Mouse (Mus musculus) limb, embryonic 15.5 days (tissue): ENCODE results near the gene Ffar2. TPM values are rescaled to one million over a fixed set of nuclear protein-coding genes. Genes with fewer than 3 reads are reported as not detected.
"Not testable (repeated sequence)": the region's sequence is repeated elsewhere in the genome, so short reads cannot be mapped to it uniquely, and the experiment has no call there.

Experiments used
- ATAC-seq: fragments of 200-750 bp; cut with Nextera tagmentation; 2 replicates; pipeline ENCODE4 v1.8.0; 2017; ENCODE audit warnings: low read depth, moderate TSS enrichment; ENCODE audit not compliant: insufficient number of reproducible peaks, low FRiP score, low TSS enrichment
- H3K27ac ChIP-seq: fragments of 300-500 bp; sonication (generic); 2 replicates; pipeline ENCODE4 v1.5.1; 2015; ENCODE audit warnings: moderate library complexity, mild to moderate bottlenecking, inconsistent platforms
- H3K27me3 ChIP-seq: fragments of 300-500 bp; sonication (generic); 2 replicates; pipeline ENCODE4 v1.6.1; 2015; ENCODE audit warnings: inconsistent platforms
- H3K36me3 ChIP-seq: fragments of 300-500 bp; sonication (generic); 2 replicates; pipeline ENCODE4 v1.6.1; 2015; ENCODE audit warnings: inconsistent platforms
- H3K4me1 ChIP-seq: fragments of 300-500 bp; sonication (generic); 2 replicates; pipeline ENCODE4 v1.6.1; 2015; ENCODE audit warnings: inconsistent platforms
- H3K4me2 ChIP-seq: fragments of 300-500 bp; sonication (generic); 2 replicates; pipeline ENCODE4 v1.6.1; 2015; ENCODE audit warnings: mild to moderate bottlenecking, inconsistent platforms
- H3K4me3 ChIP-seq: fragments of 300-500 bp; sonication (generic); 2 replicates; pipeline ENCODE4 v1.5.1; 2015; ENCODE audit warnings: mild to moderate bottlenecking, inconsistent platforms
- H3K9ac ChIP-seq: fragments of 300-500 bp; sonication (generic); 2 replicates; pipeline ENCODE4 v1.6.1; 2015; ENCODE audit warnings: inconsistent platforms
- H3K9me3 ChIP-seq: fragments of 300-500 bp; sonication (generic); 2 replicates; pipeline ENCODE4 v1.6.1; 2016; ENCODE audit warnings: inconsistent platforms
- WGBS: fragments of 180-500 bp; shearing (Covaris S2); methylation state at CpG from one replicate; pipeline ENCODE4 v1.1.7; 2015; 5-methylcytosine and 5-hydroxymethylcytosine counted together
- polyA plus RNA-seq: library from polyadenylated mRNA; unstranded; fragments of >200 nt; fragmentation: Nextera tagmentation; extraction: Ambion mirVana; gene quantifications from 2 replicates; pipeline ENCODE4 v1.2.1, GENCODE M21; 2015

Ffar2 gene
- polyA plus RNA-seq, 1 experiment from 2014 or later: not detected

- H3K36me3 ChIP-seq: no peaks in the 10 kb centered on the region
- no peaks in the 10 kb centered on the region for H3K27me3 ChIP-seq
- no peak overlapping the region for H3K4me2 ChIP-seq
- no peak overlapping the region for H3K27ac ChIP-seq
- ATAC-seq: no peak
- H3K9me3 ChIP-seq: no peaks in the 10 kb centered on the region
- no peak overlapping the region for H3K4me3 ChIP-seq
- H3K4me1 ChIP-seq: no peaks in the 10 kb centered on the region
- no peak overlapping the region for H3K9ac ChIP-seq
- 31% methylated on average over 7 of the region's 7 CpGs for WGBS
These were observed 21.2 kb upstream of the Ffar2 start for GRCm38 (mm10) chr7:30844676-30845297.

GRCm38 (mm10) chr7:30842092-30842491 is 18.5 kb upstream of the Ffar2 start:
- H3K4me2 ChIP-seq: no peak overlapping the region
- no peaks in the 10 kb centered on the region for H3K36me3 ChIP-seq
- ATAC-seq: no peak
- no peak overlapping the region for H3K4me3 ChIP-seq
- WGBS: 79% methylated on average over 5 of the region's 5 CpGs
- no peaks in the 10 kb centered on the region for H3K9me3 ChIP-seq
- no peaks in the 10 kb centered on the region for H3K27me3 ChIP-seq
- no peak overlapping the region for H3K9ac ChIP-seq
- no peak overlapping the region for H3K27ac ChIP-seq
- no peaks in the 10 kb centered on the region for H3K4me1 ChIP-seq

- Histone ChIP-seq H3K9me3 (no peaks in the 10 kb centered on the region), H3K27ac (no peak overlapping the region), H3K9ac (no peak overlapping the region), H3K27me3 (no peaks in the 10 kb centered on the region), H3K4me3 (no peak overlapping the region), H3K36me3 (no peaks in the 10 kb centered on the region), H3K4me2 (no peak overlapping the region), H3K4me1 (no peaks in the 10 kb centered on the region)
- 77% methylated on average over 4 of the region's 4 CpGs for WGBS
- no peak for ATAC-seq
These were observed 17.8 kb upstream of the Ffar2 start for GRCm38 (mm10) chr7:30841379-30841778.

DNA sequence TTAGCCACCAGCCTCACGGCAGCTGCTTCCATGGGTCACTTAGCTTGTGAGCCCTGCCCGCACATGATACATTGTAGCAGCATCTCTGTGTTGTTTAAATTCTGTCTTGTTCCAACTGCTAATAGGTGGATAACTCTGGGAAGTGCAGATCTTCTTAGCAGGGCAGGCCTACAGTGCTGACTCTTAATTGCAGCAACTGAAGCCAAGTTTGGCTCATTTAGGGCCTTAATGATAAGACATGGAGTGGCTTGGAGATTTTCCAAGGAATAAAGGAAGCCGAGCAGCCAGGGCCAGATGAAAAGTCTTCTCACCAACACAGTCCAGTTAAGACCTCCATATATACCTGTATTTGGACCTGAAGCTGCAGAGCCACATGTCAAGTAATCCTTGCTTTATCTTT is 16.7 kb upstream of the Ffar2 start:
- Histone ChIP-seq H3K36me3 (no peaks in the 10 kb centered on the region), H3K9me3 (no peaks in the 10 kb centered on the region), H3K27ac (no peak overlapping the region), H3K9ac (no peak overlapping the region), H3K27me3 (no peaks in the 10 kb centered on the region), H3K4me1 (no peaks in the 10 kb centered on the region), H3K4me3 (no peak overlapping the region), H3K4me2 (no peak overlapping the region)
- 75% methylated on average over 3 of the region's 3 CpGs for WGBS
- no peak for ATAC-seq

- Histone ChIP-seq H3K27me3 (no peaks in the 10 kb centered on the region), H3K9me3 (no peaks in the 10 kb centered on the region), H3K9ac (no peak overlapping the region), H3K4me3 (no peak overlapping the region), H3K36me3 (no peaks in the 10 kb centered on the region), H3K27ac (no peak overlapping the region), H3K4me2 (no peak overlapping the region), H3K4me1 (no peaks in the 10 kb centered on the region)
- ATAC-seq: no peak
These were observed 13.7 kb upstream of the Ffar2 start for GRCm38 (mm10) chr7:30837277-30837676.

DNA sequence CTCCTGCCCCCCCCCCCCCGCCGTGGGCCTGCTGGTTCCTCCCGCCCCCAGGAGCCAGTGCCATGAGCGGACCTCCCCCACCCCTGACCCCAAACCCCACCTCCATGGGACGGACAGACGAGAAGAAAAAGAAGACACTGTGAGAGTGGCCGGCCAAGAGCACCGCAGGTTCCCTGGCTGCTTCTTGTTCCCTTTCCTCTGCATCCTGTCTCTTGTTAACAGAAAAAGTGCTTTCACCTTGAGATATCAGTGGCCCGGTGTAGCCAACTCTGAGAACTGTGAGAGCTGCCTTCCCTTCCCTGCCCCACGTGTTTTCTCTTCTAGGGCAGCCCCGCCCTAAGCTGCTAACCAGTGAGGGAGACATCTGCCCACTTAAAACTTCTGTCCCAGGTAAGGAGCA is 9.1 kb upstream of the Ffar2 start:
- not testable (repeated sequence) for H3K27me3 ChIP-seq, H3K4me1 ChIP-seq, H3K27ac ChIP-seq, H3K4me3 ChIP-seq, H3K9me3 ChIP-seq, ATAC-seq, H3K36me3 ChIP-seq, H3K9ac ChIP-seq, H3K4me2 ChIP-seq
- 53% methylated on average over 7 of the region's 11 CpGs for WGBS

DNA sequence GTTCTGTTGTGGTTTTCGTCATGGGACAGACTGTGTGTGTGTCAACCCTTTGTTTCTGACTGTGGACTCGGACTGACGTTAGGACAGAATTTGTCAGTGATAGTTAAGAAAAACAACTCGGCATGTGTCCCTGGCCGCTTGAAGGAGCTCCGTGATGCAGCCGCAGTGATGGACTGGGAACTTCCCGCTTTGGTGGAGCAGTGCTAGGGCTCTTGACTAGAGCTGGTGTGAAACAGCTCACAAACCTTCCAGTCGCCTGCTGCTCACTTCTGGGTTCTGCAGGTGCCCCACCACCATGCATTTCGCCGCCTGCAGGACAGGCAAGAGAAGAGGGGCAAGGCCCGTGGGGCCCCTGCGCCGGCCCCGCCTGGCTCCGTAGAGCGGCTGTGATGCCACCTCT is 8.7 kb upstream of the Ffar2 start:
- WGBS: 77% methylated on average over 17 of the region's 17 CpGs
- H3K27ac ChIP-seq: no peak overlapping the region
- no peak overlapping the region for H3K9ac ChIP-seq
- no peak overlapping the region for H3K4me3 ChIP-seq
- no peak for ATAC-seq
- H3K27me3 ChIP-seq: no peaks in the 10 kb centered on the region
- no peaks in the 10 kb centered on the region for H3K36me3 ChIP-seq
- H3K4me1 ChIP-seq: no peaks in the 10 kb centered on the region
- H3K4me2 ChIP-seq: no peak overlapping the region
- H3K9me3 ChIP-seq: no peaks in the 10 kb centered on the region

- WGBS: 65% methylated on average over 3 of the region's 3 CpGs
- Histone ChIP-seq H3K4me1 (no peaks in the 10 kb centered on the region), H3K36me3 (no peaks in the 10 kb centered on the region), H3K9ac (no peak overlapping the region), H3K27ac (no peak overlapping the region), H3K4me2 (no peak overlapping the region), H3K4me3 (no peak overlapping the region), H3K9me3 (no peaks in the 10 kb centered on the region), H3K27me3 (no peaks in the 10 kb centered on the region)
- no peak for ATAC-seq
These were observed 5.9 kb upstream of the Ffar2 start for GRCm38 (mm10) chr7:30829428-30829827.

- H3K9me3 ChIP-seq, H3K27me3 ChIP-seq, ATAC-seq, H3K4me2 ChIP-seq, H3K36me3 ChIP-seq, H3K27ac ChIP-seq, H3K4me3 ChIP-seq, H3K4me1 ChIP-seq, H3K9ac ChIP-seq: not testable (repeated sequence)
These were observed 5.3 kb upstream of the Ffar2 start for GRCm38 (mm10) chr7:30828871-30829270.

DNA sequence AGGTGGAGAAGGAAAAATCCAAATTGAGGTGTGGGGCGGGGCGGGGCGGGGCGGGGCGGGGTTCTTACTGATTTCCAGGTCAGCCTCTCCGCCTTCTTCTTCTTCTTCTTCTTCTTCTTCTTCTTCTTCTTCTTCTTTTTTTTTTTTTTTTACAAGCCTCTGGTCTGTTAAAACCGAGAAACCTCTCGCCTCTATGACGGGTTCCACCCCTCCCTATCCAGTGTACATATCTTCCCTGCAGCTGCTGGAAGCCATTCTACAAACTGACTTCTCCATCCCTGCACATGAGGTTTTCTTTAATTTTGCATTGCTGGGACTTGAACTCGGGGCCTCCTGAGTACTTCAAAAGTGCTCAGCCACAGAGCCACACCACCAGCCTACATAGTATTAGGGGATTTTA is 3.1 kb upstream of the Ffar2 start:
- H3K4me2 ChIP-seq: no peak overlapping the region
- no peak overlapping the region for H3K4me3 ChIP-seq
- no peak overlapping the region for H3K9ac ChIP-seq
- 83% methylated on average over 10 of the region's 10 CpGs for WGBS
- H3K36me3 ChIP-seq: no peaks in the 10 kb centered on the region
- ATAC-seq: no peak
- H3K4me1 ChIP-seq: no peaks in the 10 kb centered on the region
- no peaks in the 10 kb centered on the region for H3K27me3 ChIP-seq
- no peaks in the 10 kb centered on the region for H3K9me3 ChIP-seq
- H3K27ac ChIP-seq: no peak overlapping the region

- H3K27me3 ChIP-seq: no peaks in the 10 kb centered on the region
- WGBS: 88% methylated on average over 3 of the region's 3 CpGs
- no peaks in the 10 kb centered on the region for H3K9me3 ChIP-seq
- ATAC-seq: no peak
- no peak overlapping the region for H3K9ac ChIP-seq
- H3K36me3 ChIP-seq: no peaks in the 10 kb centered on the region
- H3K4me2 ChIP-seq: no peak overlapping the region
- no peak overlapping the region for H3K27ac ChIP-seq
- H3K4me3 ChIP-seq: no peak overlapping the region
- 0 out of 2 replicates have a peak, but pooled peaks cover 4% of the 10 kb centered on the region for H3K4me1 ChIP-seq
These were observed 731 bp upstream of the Ffar2 start for GRCm38 (mm10) chr7:30824306-30824705.

DNA sequence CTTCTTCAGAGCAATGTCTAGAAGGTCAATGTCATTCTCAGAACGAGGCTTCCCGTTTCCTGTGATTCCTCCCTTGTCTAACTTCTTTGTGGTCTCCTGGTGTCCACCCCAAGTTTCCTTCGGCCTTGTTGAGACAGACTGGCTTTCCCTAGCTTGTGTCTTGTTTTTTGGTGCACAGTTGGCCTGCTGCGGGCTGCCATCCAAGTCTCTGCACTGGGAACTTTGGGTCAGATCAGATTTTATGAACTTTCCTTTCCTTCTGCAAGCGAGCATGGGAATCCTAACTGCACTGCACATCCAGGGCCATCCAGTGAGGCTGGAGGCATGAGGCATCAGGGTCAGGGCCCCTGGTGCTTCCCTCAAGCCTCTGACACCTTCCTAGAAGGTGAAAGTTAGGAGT is 2.0 kb downstream of the Ffar2 start:
- ATAC-seq: no peak
- Histone ChIP-seq H3K9ac (no peak overlapping the region), H3K4me3 (no peak overlapping the region), H3K4me1 (0 out of 2 replicates have a peak, but pooled peaks cover 4% of the 10 kb centered on the region), H3K4me2 (no peak overlapping the region), H3K27ac (no peak overlapping the region), H3K36me3 (no peaks in the 10 kb centered on the region), H3K27me3 (no peaks in the 10 kb centered on the region), H3K9me3 (no peaks in the 10 kb centered on the region)
- 74% methylated on average over 5 of the region's 5 CpGs for WGBS

DNA sequence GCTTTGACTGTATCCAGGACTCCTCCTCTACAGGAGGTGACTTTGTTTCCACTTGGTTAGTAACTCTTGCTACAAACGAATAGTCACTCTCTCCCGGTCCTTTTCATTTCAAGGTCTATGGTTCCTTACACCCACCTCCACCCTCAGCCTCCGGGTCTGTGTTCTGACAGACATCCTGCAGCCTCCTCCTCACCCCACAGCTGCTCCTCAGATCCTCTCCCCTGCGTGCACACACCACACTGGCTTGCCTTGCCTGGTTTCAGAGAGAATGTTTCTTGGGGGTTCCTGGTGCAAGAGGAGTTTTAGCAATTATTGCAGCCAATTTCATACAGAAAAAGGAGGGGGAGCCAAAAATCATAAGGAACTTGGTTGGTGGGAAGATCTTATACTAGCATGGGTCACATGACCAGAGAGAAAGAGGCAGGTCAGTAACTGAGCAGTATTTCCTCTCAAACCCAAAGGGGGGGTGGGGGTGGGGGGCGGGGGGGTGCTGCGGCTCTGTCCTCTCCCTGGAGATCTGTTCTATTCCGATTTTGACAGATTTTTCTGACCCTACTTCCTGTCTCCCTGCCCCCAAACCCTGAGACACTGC is 2.6 kb downstream of the Ffar2 start:
- WGBS: 52% methylated on average over 7 of the region's 7 CpGs
- Histone ChIP-seq H3K9ac (no peak overlapping the region), H3K4me1 (0 out of 2 replicates have a peak, but pooled peaks cover 4% of the 10 kb centered on the region), H3K4me2 (no peak overlapping the region), H3K36me3 (no peaks in the 10 kb centered on the region), H3K27ac (no peak overlapping the region), H3K27me3 (no peaks in the 10 kb centered on the region), H3K9me3 (no peaks in the 10 kb centered on the region), H3K4me3 (no peak overlapping the region)
- ATAC-seq: no peak
